Mouse (Mus musculus): ENCODE data around the gene Foxp1. TPM values are rescaled to one million over a fixed set of nuclear protein-coding genes. Genes with fewer than 3 reads are reported as not detected.

The Foxp1 gene
- total RNA-seq, 2 experiments from 2014 or later: 210 to 247 TPM

DNA sequence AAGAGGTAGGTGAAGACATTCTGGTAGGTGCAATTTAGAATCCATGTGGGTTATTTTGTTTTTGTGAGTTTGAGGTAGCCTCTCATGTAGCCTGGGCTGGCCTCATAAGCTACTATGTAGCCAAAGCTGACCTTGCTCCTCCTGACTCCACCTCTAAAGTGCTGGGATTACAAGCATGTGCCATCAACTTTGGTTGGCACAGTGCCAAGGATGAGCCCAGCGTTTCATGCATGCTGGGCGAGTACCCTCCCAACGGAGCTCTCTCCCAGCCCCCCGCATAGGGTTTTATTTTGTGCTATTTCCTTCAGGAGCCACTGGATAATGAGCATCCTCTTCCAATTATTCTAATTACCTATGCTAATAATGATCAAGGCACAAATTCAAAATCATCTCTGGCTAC lies 414.1 kb downstream of the Foxp1 start:
- no peak for DNase-seq
- intact Hi-C loops (cut with DNase I): no loop called here

DNA sequence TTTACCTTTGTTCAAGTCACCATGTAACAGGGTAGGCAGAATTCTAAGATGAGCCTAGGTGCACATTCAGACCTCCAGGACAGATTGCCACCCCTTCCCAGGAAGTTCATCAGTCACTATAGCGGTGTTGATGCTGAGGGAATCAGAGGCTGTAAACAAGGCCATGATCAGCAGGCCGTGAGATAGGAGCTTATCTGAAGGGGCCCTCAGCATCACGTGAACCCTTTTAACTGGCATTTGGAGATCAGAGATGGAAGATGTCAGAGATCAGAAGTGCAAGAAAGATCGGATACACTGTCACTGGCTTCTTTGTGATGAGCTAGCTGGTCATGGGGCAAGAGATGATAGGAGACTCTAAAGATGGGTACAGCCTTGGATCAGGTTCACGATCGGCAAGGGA lies 414.8 kb downstream of the Foxp1 start:
- no peak for DNase-seq
- intact Hi-C loops (cut with DNase I): no loop called here

DNA sequence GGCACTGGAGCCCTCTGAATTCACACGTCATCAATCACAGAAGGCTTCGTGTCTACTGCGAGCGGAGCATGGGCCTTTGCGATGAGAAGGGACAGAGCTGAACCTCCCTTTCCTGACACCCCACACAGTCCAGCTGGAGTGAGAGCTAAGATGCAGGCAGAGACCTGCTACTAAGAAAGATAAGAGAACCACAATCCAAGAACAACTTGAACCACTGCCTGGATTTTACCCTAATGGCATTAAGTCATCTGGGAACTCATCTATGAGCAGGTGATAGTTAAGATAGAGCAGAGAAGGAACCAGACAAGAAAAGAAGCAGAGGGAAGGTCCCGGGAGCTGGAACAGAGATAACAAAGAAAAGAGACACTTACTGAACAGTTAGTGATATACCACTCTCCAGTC lies 415.4 kb downstream of the Foxp1 start:
- no peak for DNase-seq
- intact Hi-C loops (cut with DNase I): no loop called here

DNA sequence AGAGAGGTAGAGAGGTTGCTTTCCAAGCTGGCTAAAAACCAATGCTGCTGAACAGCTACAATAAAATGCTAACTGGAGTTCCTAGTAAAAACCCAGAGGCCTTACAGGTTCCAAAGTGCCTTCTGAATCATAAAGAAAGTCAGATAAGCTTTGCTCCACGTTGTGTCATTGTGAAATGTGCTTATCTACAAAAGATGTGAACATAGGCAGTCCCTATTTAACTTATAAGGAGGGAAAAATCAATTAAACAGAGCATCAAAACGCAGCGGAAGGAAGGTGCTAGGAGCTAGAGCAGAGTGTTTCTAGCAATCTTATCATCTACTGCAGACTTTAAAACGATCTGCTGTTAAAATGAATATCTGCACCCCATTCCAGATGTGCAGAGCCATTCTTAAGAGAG lies 416.5 kb downstream of the Foxp1 start:
- no peak for DNase-seq
- intact Hi-C loops (cut with DNase I): no loop called here

DNA sequence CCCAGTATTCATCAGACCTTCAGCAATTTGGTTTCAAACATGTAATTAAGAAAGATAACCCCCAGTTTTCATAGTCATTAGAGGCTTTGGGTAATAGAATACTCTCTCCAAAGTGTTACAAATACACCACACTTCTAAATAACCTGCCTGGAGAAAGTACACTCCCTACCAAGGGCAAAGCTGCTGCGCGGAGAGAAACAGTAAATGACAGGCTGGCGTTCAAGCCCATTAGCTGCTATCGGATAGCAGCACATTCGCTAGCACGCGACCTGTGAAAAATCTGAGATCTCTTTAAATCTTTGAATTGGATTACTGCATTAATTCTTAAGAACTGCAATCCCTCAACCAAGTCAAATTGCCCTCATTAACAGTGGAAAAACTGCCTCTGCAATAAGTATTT lies 418.1 kb downstream of the Foxp1 start:
- DNase-seq: no peak
- intact Hi-C loops (cut with DNase I): no loop called here

DNA sequence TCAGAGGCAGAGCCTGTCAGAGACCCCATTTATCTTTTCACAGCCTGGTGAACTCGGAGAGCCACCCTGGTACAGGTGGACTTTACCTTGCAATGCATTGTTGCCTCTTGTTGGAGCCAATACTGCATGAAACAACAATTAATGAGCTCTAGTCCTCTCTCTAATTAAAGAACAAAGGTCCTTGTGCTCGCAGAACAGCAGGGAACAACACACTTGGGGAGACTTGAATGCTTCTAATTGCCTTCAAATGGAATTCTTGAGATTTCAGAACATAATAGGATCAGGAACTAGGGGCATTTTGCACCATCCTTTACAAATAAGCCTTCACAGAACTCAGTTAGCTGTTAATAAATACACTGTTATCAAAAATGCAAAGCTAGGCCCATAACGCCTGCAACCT lies 418.6 kb downstream of the Foxp1 start:
- DNase-seq: no peak
- intact Hi-C loops (cut with DNase I): no loop called here

DNA sequence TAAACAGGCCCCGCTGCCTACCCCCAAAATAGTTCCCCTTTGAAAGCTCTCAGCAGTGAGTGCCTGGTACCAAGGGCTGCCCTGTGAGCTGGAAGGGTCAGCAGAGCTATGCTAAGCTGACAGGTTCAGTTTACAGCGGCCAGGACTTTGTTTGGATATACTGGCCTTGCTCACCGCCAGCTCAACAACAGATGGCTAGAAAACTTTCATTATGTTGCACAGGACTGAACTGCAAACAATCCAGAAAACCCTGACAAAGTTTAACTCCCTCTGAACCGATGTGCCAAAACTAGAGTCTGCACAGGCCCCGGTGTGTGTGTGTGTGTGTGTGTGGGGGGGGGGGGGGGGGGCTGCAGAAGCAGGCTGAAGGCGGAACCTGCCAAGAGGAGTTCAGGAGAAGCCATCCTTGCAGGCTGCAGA lies 421.0 kb downstream of the Foxp1 start:
- intact Hi-C loops (cut with DNase I): no loop called here
- no peak for DNase-seq

DNA sequence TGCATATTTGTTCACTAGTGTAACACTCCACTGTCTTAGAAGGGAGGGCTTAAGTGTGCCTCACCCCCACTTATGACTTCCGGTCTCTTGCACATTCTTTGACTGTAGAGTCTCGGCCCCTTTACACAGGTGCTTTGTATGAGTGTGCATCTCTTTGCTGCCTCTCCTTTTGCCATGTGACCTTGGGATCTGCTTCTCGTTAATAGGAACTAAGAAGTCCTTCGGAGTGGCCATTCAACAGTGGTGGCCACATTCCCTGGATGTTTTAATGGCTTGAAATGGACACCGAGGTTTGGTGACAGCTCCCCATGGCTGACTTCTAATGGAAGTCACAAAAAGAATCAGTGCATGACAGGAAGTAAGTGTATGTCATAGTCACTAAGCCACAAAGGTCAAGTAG lies 422.2 kb downstream of the Foxp1 start:
- DNase-seq: no peak
- intact Hi-C loops (cut with DNase I): no loop called here

DNA sequence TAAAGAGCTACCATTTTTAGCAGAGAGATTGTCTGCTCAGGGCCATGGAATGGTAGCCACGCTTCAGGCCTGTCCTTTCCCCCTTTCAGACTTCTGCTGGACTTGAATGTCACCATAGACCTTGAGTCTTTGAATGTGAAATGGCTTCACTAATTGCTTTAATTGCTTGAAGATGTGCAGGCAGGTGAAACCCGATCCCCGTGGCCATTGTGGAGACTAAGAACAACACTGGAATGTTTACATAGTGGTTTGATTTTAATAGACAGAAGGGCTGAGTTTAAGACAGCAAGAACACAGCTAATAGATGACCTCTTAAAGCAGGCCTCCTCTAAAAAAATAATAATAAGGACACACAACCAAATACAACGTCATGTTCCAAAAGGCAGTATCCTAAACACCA lies 422.7 kb downstream of the Foxp1 start:
- intact Hi-C loops (cut with DNase I): no loop called here
- no peak for DNase-seq

DNA sequence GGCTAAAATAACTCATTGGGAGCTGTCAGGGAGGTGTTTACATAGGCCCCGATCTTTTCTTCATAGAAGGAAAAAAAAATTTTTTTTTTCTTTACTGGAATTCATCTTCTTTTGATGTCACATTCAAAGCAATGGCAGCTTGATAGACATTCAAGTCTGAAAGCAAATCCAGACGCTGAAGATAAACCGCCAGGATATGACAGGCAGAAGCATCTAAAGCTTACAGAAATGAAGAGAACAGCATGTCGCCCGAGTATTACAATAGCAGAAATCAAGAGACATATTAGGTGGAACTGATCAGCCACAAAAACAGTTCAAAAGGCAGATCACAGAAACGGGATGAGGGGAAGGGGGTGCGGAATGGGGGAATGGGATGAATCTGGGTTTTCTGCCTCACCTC lies 425.3 kb downstream of the Foxp1 start:
- intact Hi-C loops (cut with DNase I): no loop called here
- no peak for DNase-seq

DNA sequence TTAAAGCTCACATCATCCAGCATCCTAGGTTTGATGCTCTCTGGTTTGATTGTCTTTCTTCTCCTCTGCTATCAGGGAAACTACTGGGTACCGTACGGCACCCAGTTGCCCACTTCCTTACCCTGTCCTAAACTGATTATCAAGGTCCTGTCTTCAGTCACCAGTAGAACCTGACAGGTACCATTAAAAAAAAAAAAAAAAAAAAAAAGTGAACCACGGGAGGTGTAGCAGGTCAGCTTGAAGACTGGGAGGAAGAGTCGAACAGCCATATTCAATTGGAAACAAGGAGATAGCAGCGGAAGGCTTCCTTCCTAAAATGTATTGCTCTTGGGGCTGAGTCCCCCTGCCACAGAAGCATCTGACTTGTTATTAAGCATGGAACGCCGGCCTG lies 425.8 kb downstream of the Foxp1 start:
- DNase-seq: no peak
- intact Hi-C loops (cut with DNase I): no loop called here

DNA sequence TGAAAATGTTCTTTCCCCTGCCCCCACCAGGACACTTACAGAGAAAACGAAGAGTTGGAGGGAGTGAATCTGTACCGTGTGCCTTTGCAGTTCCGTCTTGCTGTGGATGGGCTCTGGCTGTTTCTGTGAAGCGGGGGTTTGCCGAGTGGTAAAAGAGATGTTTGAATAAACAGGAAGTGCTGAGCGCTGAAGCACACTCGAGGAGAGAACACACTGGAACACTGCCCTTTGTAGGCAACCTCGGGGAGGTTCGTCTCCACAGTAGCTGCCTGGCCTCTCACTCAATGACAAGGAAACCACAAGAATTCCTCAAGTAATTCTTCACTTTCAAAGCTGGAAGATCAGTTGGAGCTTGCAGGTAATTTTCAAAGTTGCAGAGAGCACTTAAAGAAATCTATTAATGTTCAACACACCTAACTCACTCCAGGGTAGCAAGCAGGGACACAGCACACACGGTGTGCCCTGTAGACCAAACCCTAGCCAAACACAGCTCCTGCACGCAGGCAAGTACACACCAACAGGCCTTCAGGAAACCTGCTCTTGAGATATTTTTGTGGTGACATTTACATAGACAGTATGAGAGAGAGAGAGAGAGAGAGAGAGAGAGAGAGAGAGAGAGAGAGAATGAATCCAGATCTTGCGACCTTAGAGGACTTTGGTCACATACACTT lies 426.3 kb downstream of the Foxp1 start:
- intact Hi-C loops (cut with DNase I): no loop called here
- no peak for DNase-seq

DNA sequence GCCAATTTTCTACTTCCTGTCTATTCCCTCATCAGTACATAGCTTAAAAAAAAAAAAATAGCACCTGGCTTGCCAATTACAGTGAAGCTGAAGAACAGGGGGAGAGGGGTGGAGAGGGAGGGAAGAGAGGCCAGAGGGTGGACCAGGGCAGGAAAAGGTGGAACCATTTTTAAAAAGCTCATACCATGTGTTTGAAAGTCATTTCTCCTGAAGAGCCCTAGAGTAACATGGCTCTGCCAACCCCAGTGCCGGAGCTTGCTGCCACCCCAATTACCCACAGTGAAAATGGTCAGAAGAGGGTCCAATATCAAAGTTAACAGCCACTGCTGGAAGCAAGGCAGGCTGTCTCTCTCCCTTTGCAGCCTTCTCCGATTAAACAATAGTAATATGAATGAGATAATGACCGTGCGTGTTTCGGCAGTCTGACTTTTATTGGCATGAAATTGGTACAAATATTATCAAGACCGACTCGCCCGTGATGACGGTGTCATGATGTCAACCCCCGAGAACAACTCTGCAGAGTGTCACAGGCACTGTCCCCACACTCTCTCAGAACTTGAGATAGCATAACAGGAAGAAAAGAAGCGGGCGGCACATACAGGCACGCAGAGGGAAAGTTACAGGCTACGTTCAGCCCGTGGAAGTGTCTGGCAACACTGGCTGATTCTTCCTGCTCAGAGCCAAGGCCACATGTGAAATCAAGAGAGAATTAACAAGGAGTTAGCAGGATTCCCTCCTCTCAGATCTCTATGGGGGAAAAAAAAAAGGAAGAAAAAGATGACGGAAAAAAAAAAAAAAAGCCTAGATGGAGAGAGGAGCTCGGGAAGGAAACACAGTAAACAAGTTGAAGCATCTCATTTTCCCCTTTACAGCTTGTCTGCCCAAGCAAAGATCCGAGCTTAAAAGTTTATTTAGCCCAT lies 427.1 kb downstream of the Foxp1 start:
- intact Hi-C loops (cut with DNase I): no loop called here
- DNase-seq: no peak

DNA sequence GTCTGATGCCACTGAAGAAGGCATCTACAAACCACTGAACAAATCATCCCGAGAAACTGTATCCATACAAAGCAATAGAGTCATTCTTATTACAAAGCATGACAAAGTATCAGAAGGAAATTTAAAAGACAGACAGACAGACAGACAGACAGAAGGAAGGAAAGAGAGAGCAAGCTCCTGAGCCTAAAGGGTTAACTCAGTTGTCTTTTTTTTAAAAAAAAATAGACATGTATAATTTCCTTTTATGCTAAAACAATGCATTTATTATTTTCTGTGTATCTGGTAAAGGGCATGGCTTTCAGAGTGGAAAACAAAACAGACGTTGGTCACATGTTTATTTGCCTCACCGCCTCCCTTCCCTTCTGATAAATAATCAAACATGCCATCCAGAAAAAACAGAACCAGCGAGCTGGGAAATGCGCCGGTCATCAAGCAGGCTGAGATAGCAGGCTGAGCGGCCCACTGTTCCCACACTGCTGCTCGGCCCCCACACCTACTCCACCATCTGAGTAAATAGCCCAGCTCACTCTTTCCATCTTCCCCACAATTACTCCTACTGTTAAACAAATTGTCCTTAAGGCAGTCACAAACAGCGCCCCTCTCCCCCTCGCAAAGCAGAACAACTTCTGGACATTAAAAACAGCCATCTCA lies 428.1 kb downstream of the Foxp1 start:
- no peak for DNase-seq
- intact Hi-C loops (cut with DNase I): no loop called here

DNA sequence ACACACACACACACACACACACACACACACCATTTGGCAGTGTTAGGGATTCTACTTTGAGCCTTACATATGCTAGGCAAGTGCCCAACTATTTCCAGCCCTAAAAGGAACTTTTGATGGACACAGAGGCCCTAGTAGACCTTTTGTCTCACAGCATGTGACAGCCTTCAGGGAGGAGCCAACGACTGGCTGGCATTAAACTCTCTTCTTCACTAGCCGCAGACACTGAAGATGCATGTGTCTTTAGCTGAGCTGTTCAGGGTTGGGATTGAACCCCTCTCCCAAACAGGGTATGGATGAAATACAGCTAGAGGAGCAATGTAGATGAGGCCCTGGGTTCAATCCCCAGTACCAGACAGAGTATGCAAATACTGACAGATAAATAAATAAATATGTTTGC lies 428.7 kb downstream of the Foxp1 start:
- no peak for DNase-seq
- intact Hi-C loops (cut with DNase I): no loop called here

DNA sequence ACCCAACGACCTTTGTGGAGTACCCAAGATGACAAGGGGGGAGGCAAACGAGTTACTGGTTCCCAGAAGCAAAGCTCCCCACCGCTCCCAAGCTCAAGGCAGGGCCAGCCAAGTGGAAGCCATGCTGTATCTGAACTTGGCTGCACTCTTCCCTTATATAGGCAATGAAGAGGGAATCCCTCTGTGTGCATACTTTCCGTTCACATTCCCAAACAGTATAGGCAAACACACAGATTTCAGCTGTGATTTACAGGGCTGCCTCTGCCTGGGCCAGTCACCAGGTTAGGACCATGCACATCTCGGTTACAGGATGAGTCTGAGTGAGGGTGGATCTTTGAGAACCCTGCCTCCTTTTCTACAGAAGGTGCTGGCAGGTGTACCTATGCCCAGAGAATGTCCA lies 429.3 kb downstream of the Foxp1 start:
- intact Hi-C loops (cut with DNase I): no loop called here

DNA sequence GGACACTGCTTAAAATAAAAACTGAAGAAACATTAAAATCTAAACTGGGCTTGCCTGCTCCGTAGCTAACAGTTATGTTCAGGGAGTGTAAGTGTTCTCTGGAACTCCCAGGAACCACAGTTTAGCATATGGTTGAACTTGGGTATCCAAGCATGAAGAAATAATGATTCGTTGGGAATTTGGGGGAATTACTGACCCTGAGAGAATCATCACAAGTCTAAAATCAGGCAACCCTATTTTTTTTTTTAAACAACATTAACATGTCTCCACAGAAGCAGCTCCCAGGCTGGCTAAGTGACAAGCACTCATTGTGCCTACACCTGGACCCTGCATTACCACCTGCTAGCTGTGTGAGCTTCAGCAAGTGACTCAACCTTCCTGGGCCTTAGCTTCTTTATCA lies 430.7 kb downstream of the Foxp1 start:
- no peak for DNase-seq

More for the DNA sequence above, 429.3 kb downstream of the Foxp1 start:
- no peak for DNase-seq

DNA sequence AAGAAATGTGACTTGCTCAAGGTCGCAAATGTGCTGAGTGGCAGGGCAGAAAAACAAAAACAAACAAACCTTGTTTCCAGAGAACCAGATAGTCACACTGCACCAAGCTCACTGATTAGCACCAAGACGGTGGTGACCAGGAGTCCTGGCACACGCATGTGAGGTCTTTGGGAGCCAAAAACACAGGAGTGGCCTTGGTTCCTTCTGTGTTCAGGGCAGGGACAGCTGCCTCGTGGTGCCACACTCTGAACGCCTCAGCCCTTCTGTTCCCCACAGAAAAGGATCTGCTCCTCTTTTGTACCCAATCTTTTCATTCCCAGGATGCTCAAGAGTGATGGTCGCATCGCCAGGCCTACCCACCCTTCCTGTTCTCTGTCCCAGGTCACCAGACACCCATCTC lies 434.9 kb downstream of the Foxp1 start:
- DNase-seq: no peak
- intact Hi-C loops (cut with DNase I): no loop called here

More for the DNA sequence above, 430.7 kb downstream of the Foxp1 start:
- intact Hi-C loops (cut with DNase I): no loop called here

DNA sequence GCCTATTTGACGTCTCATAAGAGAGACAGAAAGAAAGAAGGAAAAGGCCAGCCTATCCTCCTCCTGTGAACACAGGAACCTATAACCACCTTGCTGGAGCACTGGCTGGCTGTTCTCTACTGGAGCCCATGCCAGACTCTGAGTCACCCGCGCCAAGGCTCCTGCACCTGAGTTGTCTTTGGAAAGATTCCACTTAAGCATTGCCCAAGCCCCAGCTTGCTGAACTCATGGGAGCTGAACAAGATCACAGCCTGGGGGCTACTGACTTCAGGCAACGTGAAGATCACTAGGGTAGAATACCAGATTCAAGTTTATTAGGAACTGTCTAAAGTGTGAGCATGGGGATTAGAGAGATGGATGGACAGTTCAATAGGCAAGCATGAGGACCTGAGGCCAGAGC lies 437.6 kb downstream of the Foxp1 start:
- intact Hi-C loops (cut with DNase I): no loop called here
- no peak for DNase-seq

DNA sequence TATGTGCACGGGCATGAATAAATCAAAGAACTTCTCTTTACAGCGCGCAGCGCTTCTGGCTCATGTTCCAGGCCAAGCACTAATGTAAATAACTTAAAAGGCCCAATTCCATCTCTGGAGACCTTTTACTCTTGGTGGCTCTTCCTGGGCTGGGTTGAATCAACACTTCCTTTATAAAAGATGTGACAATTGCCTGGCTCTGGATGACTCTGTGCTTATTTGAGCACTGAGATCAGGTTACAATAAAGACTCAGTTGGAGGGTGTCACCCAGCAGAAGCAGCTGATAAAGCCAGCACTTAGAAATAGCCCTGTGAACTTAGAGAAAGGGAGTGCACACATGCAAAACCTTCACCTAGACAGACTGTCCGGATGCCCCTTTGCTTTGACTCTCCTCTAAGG lies 441.3 kb downstream of the Foxp1 start:
- intact Hi-C loops (cut with DNase I): no loop called here
- no peak for DNase-seq

DNA sequence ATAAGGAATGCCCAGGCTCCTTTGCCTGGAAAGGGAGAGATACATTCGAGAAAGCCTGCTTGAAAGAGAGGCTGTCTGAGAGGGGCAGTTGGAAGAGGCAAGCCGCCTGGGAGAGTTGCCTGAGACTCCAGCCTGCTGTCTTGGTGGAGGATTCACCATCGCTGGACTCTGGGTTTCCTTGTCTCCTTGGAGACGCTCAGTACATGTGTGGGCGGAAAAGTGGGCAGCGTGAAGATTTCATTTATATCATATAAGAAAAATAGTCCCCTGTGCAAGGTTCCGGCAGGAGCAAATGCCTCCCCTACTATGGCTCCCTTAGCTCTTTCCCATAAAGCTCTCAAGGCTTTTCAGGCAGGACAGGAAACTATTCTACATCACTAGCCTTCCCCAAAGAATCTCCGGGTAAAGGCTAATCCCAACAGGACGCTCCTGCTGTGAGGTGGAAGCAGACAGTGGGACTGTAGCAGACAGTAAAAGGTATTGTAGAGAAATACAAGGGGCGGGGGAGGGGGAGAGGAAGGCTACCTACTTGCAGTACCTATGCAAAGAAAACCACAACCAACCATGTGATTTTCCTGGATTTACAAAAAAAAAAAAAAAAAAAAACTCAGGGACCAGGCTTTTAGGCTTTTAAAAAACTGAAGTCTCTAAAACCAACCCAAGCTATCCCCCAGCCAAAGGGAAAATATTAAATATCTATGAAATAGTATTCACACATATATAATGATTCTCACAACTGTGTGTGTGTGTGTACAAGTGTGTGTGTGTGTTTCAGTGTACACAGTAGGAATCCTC lies 443.3 kb downstream of the Foxp1 start:
- intact Hi-C loops (cut with DNase I): no loop called here
- no peak for DNase-seq
